Mouse (Mus musculus): ENCODE measurements around the gene Fam24b. TPM values are rescaled to one million over a fixed set of nuclear protein-coding genes. Genes with fewer than 3 reads are reported as not detected.
A peak's percentile ranks its signal among the peaks of the same experiment; 100 is the strongest.

Fam24b gene
- polyA plus RNA-seq, 1 experiment = not detected

DNA sequence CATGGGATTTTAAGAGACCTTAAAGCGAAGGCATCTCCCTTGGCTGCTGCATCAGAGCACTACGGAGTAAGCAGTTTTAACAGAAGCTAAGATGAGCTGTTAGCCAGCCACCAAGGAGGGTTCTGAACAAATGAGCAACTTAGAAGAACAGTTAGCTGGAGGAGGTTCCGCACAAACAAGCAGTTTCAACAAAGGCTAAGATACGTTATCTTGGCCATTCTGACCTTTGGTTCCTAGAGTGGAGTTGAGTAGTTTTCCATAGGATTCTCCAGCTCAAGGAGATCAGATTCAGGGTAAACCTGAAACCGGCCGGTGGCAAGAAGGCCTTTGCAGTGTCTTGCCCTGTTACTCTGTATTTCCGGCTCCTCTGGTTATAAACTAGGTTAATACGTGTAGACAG is 34.8 kb upstream of the Fam24b start:
- peaks cover 16% of the 10 kb centered on the region for H3K79me2 ChIP-seq (ENCODE audit: control insufficient read depth, insufficient read depth)
- no peak overlapping the region for H3K4me3 ChIP-seq
- no peak for TF ChIP-seq TCF3 (IDR thresholded peaks at IDR 0.05; ENCODE audit: insufficient read length, low read depth)
- TF ChIP-seq MYOD1 (IDR thresholded peaks at IDR 0.05; ENCODE audit: control insufficient read depth in 1 of 3, insufficient read length in 2 of 3, low read depth in 2 of 3) = no peak
- no peak for TF ChIP-seq CEBPB (IDR thresholded peaks at IDR 0.05; ENCODE audit: insufficient read depth, poor library complexity, severe bottlenecking)
- no peak for TF ChIP-seq REST (IDR thresholded peaks at IDR 0.05; ENCODE audit: insufficient read depth, insufficient read length)
- TF ChIP-seq TCF12 (IDR thresholded peaks at IDR 0.05; ENCODE audit: insufficient read depth, poor library complexity, severe bottlenecking) = no peak
- TF ChIP-seq USF1 (IDR thresholded peaks at IDR 0.05; ENCODE audit: low read depth) = no peak
- no peak for TF ChIP-seq POLR2A (IDR thresholded peaks at IDR 0.05; ENCODE audit: insufficient read length, low read depth)
- TF ChIP-seq MAX (IDR thresholded peaks at IDR 0.05; ENCODE audit: low read depth) = no peak
- TF ChIP-seq E2F4 (IDR thresholded peaks at IDR 0.05; ENCODE audit: insufficient read depth) = no peak
- H3ac ChIP-seq (ENCODE audit: control insufficient read depth, insufficient read length) = no peak overlapping the region
- H3K36me3 ChIP-seq (ENCODE audit: control insufficient read depth, insufficient read depth) = peaks cover 5% of the 10 kb centered on the region
- no peak overlapping the region for H3K4me2 ChIP-seq (ENCODE audit: low read depth)
- H3K27me3 ChIP-seq (ENCODE audit: control insufficient read depth, insufficient read depth, insufficient read length) = no peaks in the 10 kb centered on the region

DNA sequence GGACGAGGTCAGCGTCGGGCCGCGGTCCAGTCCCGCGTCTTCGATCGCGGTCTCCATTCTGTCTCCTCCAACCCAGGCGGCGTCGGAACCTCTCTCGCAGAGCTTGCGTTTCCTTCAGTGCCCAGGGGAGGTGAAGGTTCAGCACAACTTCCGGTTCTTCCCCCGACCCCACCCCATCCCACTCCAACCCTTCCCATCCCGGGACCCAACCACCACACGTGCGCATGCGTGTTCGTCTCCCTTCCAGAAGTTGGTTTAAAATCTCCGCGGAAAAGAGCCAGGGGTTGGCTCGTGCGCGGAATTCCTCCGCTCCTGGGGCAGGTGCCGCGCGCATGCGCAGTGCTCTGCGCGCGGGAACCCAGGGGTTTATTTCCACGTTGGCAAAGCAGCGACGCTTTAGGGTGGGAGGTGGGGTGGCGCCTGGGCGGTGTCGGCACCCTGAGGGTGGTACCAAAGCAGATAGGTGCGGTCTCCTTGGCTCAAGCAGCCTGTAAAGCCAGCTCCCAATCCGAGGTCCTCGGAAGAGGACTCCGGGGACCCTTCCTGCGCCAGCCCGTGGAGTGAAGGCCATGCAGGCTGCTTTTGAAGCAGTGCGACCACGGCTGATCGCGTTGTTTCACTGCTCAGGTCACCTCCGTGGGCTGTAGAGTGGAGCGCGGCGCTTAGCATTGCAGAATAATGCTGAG is 33.4 kb upstream of the Fam24b start, which contains the start of gene 2310057M21Rik:
2310057M21Rik (minus strand) TSS at position 145 of the 686 bp plus-strand sequence.
- no peaks in the 10 kb centered on the region for H3K27me3 ChIP-seq (ENCODE audit: control insufficient read depth, insufficient read depth, insufficient read length)
- H3K4me2 ChIP-seq (ENCODE audit: low read depth) = peak within 1 kb of the TSS; percentile 96
- no peak for TF ChIP-seq SRF (IDR thresholded peaks at IDR 0.05; ENCODE audit: control insufficient read depth, insufficient read length, low read depth)
- peak; percentile 72 for TF ChIP-seq POLR2A (IDR thresholded peaks at IDR 0.05; ENCODE audit: insufficient read length, low read depth)
- no peak for TF ChIP-seq MAX (IDR thresholded peaks at IDR 0.05; ENCODE audit: low read depth)
- TF ChIP-seq REST (IDR thresholded peaks at IDR 0.05; ENCODE audit: insufficient read depth, insufficient read length) = no peak
- peak; percentile 67 for TF ChIP-seq E2F4 (IDR thresholded peaks at IDR 0.05; ENCODE audit: insufficient read depth)
- TF ChIP-seq CEBPB (IDR thresholded peaks at IDR 0.05; ENCODE audit: insufficient read depth, poor library complexity, severe bottlenecking) = no peak
- TF ChIP-seq TCF12 (IDR thresholded peaks at IDR 0.05; ENCODE audit: insufficient read depth, poor library complexity, severe bottlenecking) = no peak
- TF ChIP-seq TCF3 (IDR thresholded peaks at IDR 0.05; ENCODE audit: insufficient read length, low read depth) = no peak
- peak; percentile 73 for TF ChIP-seq POLR2AphosphoS2 (IDR thresholded peaks at IDR 0.05; ENCODE audit: insufficient read length, low read depth)
- peak in 1 of 3 experiments; percentile 41 for TF ChIP-seq MYOD1 (IDR thresholded peaks at IDR 0.05; ENCODE audit: control insufficient read depth in 1 of 3, insufficient read length in 2 of 3, low read depth in 2 of 3)
- peak in 2 of 3 experiments; percentile 29 to 45 for TF ChIP-seq MYOG (IDR thresholded peaks at IDR 0.05; ENCODE audit: control insufficient read depth in 1 of 3, insufficient read depth in 1 of 3, insufficient read length in 2 of 3, low read depth in 2 of 3)
- TF ChIP-seq USF1 (IDR thresholded peaks at IDR 0.05; ENCODE audit: low read depth) = no peak
- H3K79me2 ChIP-seq (ENCODE audit: control insufficient read depth, insufficient read depth) = peaks cover 16% of the 10 kb centered on the region
- peak within 1 kb of the TSS; percentile 57 for H3ac ChIP-seq (ENCODE audit: control insufficient read depth, insufficient read length)
- peaks cover 5% of the 10 kb centered on the region for H3K36me3 ChIP-seq (ENCODE audit: control insufficient read depth, insufficient read depth)
- peak within 1 kb of the TSS; percentile 70 for H3K4me3 ChIP-seq

DNA sequence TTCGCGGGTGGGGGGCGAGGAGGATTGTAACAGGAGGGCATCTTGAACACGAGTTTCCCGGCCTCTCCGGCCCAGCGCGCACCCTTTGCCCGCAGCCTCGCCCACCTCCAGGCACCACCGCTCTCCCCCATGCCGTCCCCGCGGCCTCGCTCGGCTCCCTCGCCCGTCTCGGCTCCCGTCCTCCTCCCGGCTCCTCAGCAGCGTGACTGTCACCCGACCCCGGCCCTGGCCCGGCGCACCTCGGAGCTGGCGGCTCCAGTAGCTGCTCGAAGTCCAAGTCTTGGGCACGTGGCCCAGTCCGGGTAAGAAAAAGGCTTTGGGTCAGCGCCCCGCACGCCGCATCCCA is 32.9 kb upstream of the Fam24b start:
- no peak for TF ChIP-seq POLR2AphosphoS2 (IDR thresholded peaks at IDR 0.05; ENCODE audit: insufficient read length, low read depth)
- no peak for TF ChIP-seq CEBPB (IDR thresholded peaks at IDR 0.05; ENCODE audit: insufficient read depth, poor library complexity, severe bottlenecking)
- no peak for TF ChIP-seq REST (IDR thresholded peaks at IDR 0.05; ENCODE audit: insufficient read depth, insufficient read length)
- TF ChIP-seq MYOD1 (IDR thresholded peaks at IDR 0.05; ENCODE audit: control insufficient read depth in 1 of 3, insufficient read length in 2 of 3, low read depth in 2 of 3) = no peak
- no peak for TF ChIP-seq TCF3 (IDR thresholded peaks at IDR 0.05; ENCODE audit: insufficient read length, low read depth)
- TF ChIP-seq POLR2A (IDR thresholded peaks at IDR 0.05; ENCODE audit: insufficient read length, low read depth) = no peak
- Histone ChIP-seq H3K79me2 (ENCODE audit: control insufficient read depth, insufficient read depth) (peaks cover 16% of the 10 kb centered on the region), H3K36me3 (ENCODE audit: control insufficient read depth, insufficient read depth) (peaks cover 5% of the 10 kb centered on the region), H3ac (ENCODE audit: control insufficient read depth, insufficient read length) (peak overlapping the region; percentile 57), H3K4me2 (ENCODE audit: low read depth) (peak overlapping the region; percentile 87), H3K27me3 (ENCODE audit: control insufficient read depth, insufficient read depth, insufficient read length) (no peaks in the 10 kb centered on the region), H3K4me3 (peak overlapping the region; percentile 70)

DNA sequence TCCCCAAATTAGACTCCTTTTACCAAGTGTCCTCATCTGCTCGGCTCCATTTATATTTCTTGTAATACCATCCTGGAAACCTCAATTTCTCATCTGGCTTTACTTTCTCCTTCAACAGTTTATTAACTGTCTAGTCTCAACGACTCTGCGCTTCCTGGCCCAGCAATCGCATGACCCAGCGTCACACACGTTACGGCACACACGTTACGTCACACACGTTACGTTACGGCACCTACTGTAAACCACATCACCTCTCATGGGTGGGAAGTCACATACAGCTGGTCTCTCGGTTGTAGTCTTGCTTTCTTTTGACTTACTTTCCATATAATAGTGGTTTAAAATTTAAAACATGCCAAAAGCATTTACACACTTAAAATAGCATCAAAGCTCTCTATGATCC is 26.8 kb upstream of the Fam24b start:
- no peak overlapping the region for H3K4me3 ChIP-seq
- no peak overlapping the region for H3K4me2 ChIP-seq (ENCODE audit: low read depth)
- no peak for TF ChIP-seq CEBPB (IDR thresholded peaks at IDR 0.05; ENCODE audit: insufficient read depth, poor library complexity, severe bottlenecking)
- TF ChIP-seq USF1 (IDR thresholded peaks at IDR 0.05; ENCODE audit: low read depth) = no peak
- TF ChIP-seq POLR2AphosphoS2 (IDR thresholded peaks at IDR 0.05; ENCODE audit: insufficient read length, low read depth) = no peak
- TF ChIP-seq MAX (IDR thresholded peaks at IDR 0.05; ENCODE audit: low read depth) = no peak
- TF ChIP-seq MYOG (IDR thresholded peaks at IDR 0.05; ENCODE audit: control insufficient read depth in 1 of 3, insufficient read depth in 1 of 3, insufficient read length in 2 of 3, low read depth in 2 of 3) = no peak
- TF ChIP-seq E2F4 (IDR thresholded peaks at IDR 0.05; ENCODE audit: insufficient read depth) = no peak
- no peak for TF ChIP-seq POLR2A (IDR thresholded peaks at IDR 0.05; ENCODE audit: insufficient read length, low read depth)
- no peak for TF ChIP-seq TCF12 (IDR thresholded peaks at IDR 0.05; ENCODE audit: insufficient read depth, poor library complexity, severe bottlenecking)
- no peak for TF ChIP-seq REST (IDR thresholded peaks at IDR 0.05; ENCODE audit: insufficient read depth, insufficient read length)
- TF ChIP-seq SRF (IDR thresholded peaks at IDR 0.05; ENCODE audit: control insufficient read depth, insufficient read length, low read depth) = no peak
- TF ChIP-seq TCF3 (IDR thresholded peaks at IDR 0.05; ENCODE audit: insufficient read length, low read depth) = no peak
- no peak for TF ChIP-seq MYOD1 (IDR thresholded peaks at IDR 0.05; ENCODE audit: control insufficient read depth in 1 of 3, insufficient read length in 2 of 3, low read depth in 2 of 3)
- no peak overlapping the region for H3ac ChIP-seq (ENCODE audit: control insufficient read depth, insufficient read length)
- peaks cover 6% of the 10 kb centered on the region for H3K79me2 ChIP-seq (ENCODE audit: control insufficient read depth, insufficient read depth)
- H3K36me3 ChIP-seq (ENCODE audit: control insufficient read depth, insufficient read depth) = peaks cover 21% of the 10 kb centered on the region
- H3K27me3 ChIP-seq (ENCODE audit: control insufficient read depth, insufficient read depth, insufficient read length) = no peaks in the 10 kb centered on the region

Measured in myocyte (in vitro differentiated cells).